8 mouse cellular contexts compared by ENCODE assay signal in genomic region chr10:127674794-127675522, GRCm38 (mm10). TPM values are rescaled to one million over a fixed set of nuclear protein-coding genes. Genes with fewer than 3 reads are reported as not detected.
A peak's percentile ranks its signal among the peaks of the same experiment; 100 is the strongest.
DNase-seq lines count a peak whose midpoint lies in the region; ATAC-seq and TF ChIP-seq lines count a peak whose summit lies in the region.

No protein-coding gene starts in this region.

- H3K36me3 ChIP-seq in intestine, embryonic 14.5 days (ENCODE audit: control insufficient read depth, insufficient read depth, low read length), result no peaks in the 10 kb centered on the region
- no peaks in the 10 kb centered on the region for H3K36me3 ChIP-seq in intestine, embryonic 15.5 days
- no peaks in the 10 kb centered on the region for H3K36me3 ChIP-seq in hindbrain, postnatal 0 days (ENCODE audit: insufficient read depth, low read length)
- no peaks in the 10 kb centered on the region for H3K36me3 ChIP-seq in midbrain, embryonic 16.5 days (ENCODE audit: control insufficient read depth, insufficient read depth, low read length)

- no peak overlapping the region for H3K4me2 ChIP-seq in intestine, embryonic 14.5 days (ENCODE audit: low read length)
- no peak overlapping the region; the same call in 1 of the 2 replicates for H3K4me2 ChIP-seq in intestine, embryonic 15.5 days (replicated peaks)
- H3K4me2 ChIP-seq in hindbrain, postnatal 0 days (ENCODE audit: low read depth, low read length), result no peak overlapping the region
- no peak overlapping the region for H3K4me2 ChIP-seq in midbrain, embryonic 16.5 days (ENCODE audit: low read length)

- H3K27ac ChIP-seq in intestine, embryonic 14.5 days (ENCODE audit: low read depth), result no peak overlapping the region
- H3K27ac ChIP-seq in intestine, embryonic 15.5 days, result no peak overlapping the region
- H3K27ac ChIP-seq in hindbrain, postnatal 0 days, result 0 out of 2 replicates have a peak overlapping the region, but pooled peaks have one; percentile 8
- H3K27ac ChIP-seq in midbrain, embryonic 16.5 days (ENCODE audit: low read length), result peak overlapping the region; percentile 22; the same call in 1 of the 2 replicates

- intact Hi-C loops in left cerebral cortex, postnatal 14 days (cut with DNase I), result loop anchor here (5.0 to 10.0 kb wide), 4 partner anchors 33 to 330 kb away; partner anchors contain the start of genes Hsd17b6 and Stat6

- H3K9me3 ChIP-seq in intestine, embryonic 14.5 days (ENCODE audit: control insufficient read depth, low read length), result no peaks in the 10 kb centered on the region
- no peaks in the 10 kb centered on the region for H3K9me3 ChIP-seq in intestine, embryonic 15.5 days
- H3K9me3 ChIP-seq in hindbrain, postnatal 0 days (ENCODE audit: low read length), result no peaks in the 10 kb centered on the region
- H3K9me3 ChIP-seq in midbrain, embryonic 16.5 days (replicated peaks; ENCODE audit: control insufficient read depth, low read length, poor library complexity, severe bottlenecking), result no peaks in the 10 kb centered on the region

- no peak overlapping the region for H3K4me3 ChIP-seq in intestine, embryonic 14.5 days (ENCODE audit: low read depth, low read length)
- H3K4me3 ChIP-seq in intestine, embryonic 15.5 days (replicated peaks), result no peak overlapping the region
- H3K4me3 ChIP-seq in hindbrain, postnatal 0 days (ENCODE audit: low read length), result no peak overlapping the region
- no peak overlapping the region for H3K4me3 ChIP-seq in midbrain, embryonic 16.5 days (ENCODE audit: low read depth, low read length)

- DNase-seq in intestine, embryonic 14.5 days (ENCODE audit: low spot score), result peak; percentile 69
- DNase-seq in cerebellum, adult 18-20 months, result peak; percentile 92 to 94
- peak; percentile 83 for DNase-seq in forelimb bud, embryonic 11.5 days (ENCODE audit: low read depth, low spot score)
- peak; percentile 93 for DNase-seq in hindbrain, postnatal 0 days (ENCODE audit: low spot score)
- DNase-seq in left cerebral cortex, postnatal 14 days (ENCODE audit: low spot score in 2 of 2), result peak; percentile 97 to 99
- peak; percentile 69 to 85 for DNase-seq in spleen, postnatal 10 days (ENCODE audit: low spot score in 2 of 2)

- no peak overlapping the region for H3K9ac ChIP-seq in intestine, embryonic 14.5 days (ENCODE audit: low read length)
- no peak overlapping the region for H3K9ac ChIP-seq in intestine, embryonic 15.5 days
- no peak overlapping the region for H3K9ac ChIP-seq in hindbrain, postnatal 0 days (replicated peaks; ENCODE audit: low read length)
- no peak overlapping the region for H3K9ac ChIP-seq in midbrain, embryonic 16.5 days (ENCODE audit: low read depth, low read length)

- ATAC-seq in intestine, embryonic 14.5 days (replicated peaks; ENCODE audit: low FRiP score, low TSS enrichment, low read depth), result no peak
- no peak for ATAC-seq in intestine, embryonic 15.5 days
- peak; percentile 56 for ATAC-seq in hindbrain, postnatal 0 days
- no peak for ATAC-seq in midbrain, embryonic 16.5 days

- H3K4me1 ChIP-seq in intestine, embryonic 14.5 days (replicated peaks; ENCODE audit: control insufficient read depth, insufficient read depth, low read length), result 0 out of 2 replicates have a peak, but pooled peaks cover 3% of the 10 kb centered on the region
- peaks cover 10% of the 10 kb centered on the region for H3K4me1 ChIP-seq in intestine, embryonic 15.5 days (replicated peaks)
- H3K4me1 ChIP-seq in hindbrain, postnatal 0 days (ENCODE audit: insufficient read depth, low read length), result no peaks in the 10 kb centered on the region; the same call in 1 of the 2 replicates
- H3K4me1 ChIP-seq in midbrain, embryonic 16.5 days (ENCODE audit: control insufficient read depth, insufficient read depth, low read length), result peaks cover 12% of the 10 kb centered on the region

- TF ChIP-seq CTCF in hindbrain, postnatal 0 days (IDR thresholded peaks at IDR 0.05; ENCODE audit: low read depth), result peak; percentile 99

- H3K27me3 ChIP-seq in intestine, embryonic 14.5 days (replicated peaks; ENCODE audit: control insufficient read depth, insufficient read depth, low read length), result no peaks in the 10 kb centered on the region
- H3K27me3 ChIP-seq in intestine, embryonic 15.5 days (replicated peaks), result no peaks in the 10 kb centered on the region
- no peaks in the 10 kb centered on the region for H3K27me3 ChIP-seq in hindbrain, postnatal 0 days (ENCODE audit: insufficient read depth, low read length)
- H3K27me3 ChIP-seq in midbrain, embryonic 16.5 days (ENCODE audit: control insufficient read depth, insufficient read depth, low read depth, low read length), result no peaks in the 10 kb centered on the region

- WGBS in intestine, embryonic 14.5 days, result 88% methylated on average over 8 of the region's 8 CpGs
- WGBS in intestine, embryonic 15.5 days, result 83% methylated on average over 8 of the region's 8 CpGs
- WGBS in hindbrain, postnatal 0 days, result 84% methylated on average over 8 of the region's 8 CpGs
- 85% methylated on average over 8 of the region's 8 CpGs for WGBS in midbrain, embryonic 16.5 days

RNA-seq across cellular contexts. Expression of gene Nab2, which starts 6.6 kb away (rescaled TPM):
- 7.4 and 7.5 TPM in 2 replicates for polyA plus RNA-seq in intestine, embryonic 14.5 days (2014; fragmentation: Nextera tagmentation; extraction: Ambion mirVana)
- polyA plus RNA-seq in intestine, embryonic 15.5 days (2015; fragmentation: Nextera tagmentation; extraction: Ambion mirVana), result 8.3 and 8.7 TPM in 2 replicates
- total RNA-seq in hindbrain, postnatal 0 days (2014; rRNA removed), result 3.5 and 4.1 TPM in 2 replicates
- polyA plus RNA-seq in hindbrain, postnatal 0 days (2015; fragmentation: Nextera tagmentation; extraction: Ambion mirVana), result 1.1 and 1.6 TPM in 2 replicates
- total RNA-seq in left cerebral cortex, postnatal 14 days (2021), result 10 to 100 TPM; 35.2 to 40.7 TPM
- polyA plus RNA-seq in midbrain, embryonic 16.5 days (2015; fragmentation: Nextera tagmentation; extraction: Ambion mirVana), result 1.6 and 2.1 TPM in 2 replicates

RNA-seq across cellular contexts. Expression of gene Nemp1, which starts 8.3 kb away (rescaled TPM):
- 8.8 and 8.9 TPM in 2 replicates for polyA plus RNA-seq in intestine, embryonic 14.5 days (2014; fragmentation: Nextera tagmentation; extraction: Ambion mirVana)
- 5.7 and 6.9 TPM in 2 replicates for polyA plus RNA-seq in intestine, embryonic 15.5 days (2015; fragmentation: Nextera tagmentation; extraction: Ambion mirVana)
- 2.8 and 4.1 TPM in 2 replicates for total RNA-seq in hindbrain, postnatal 0 days (2014; rRNA removed)
- 2.2 and 3.0 TPM in 2 replicates for polyA plus RNA-seq in hindbrain, postnatal 0 days (2015; fragmentation: Nextera tagmentation; extraction: Ambion mirVana)
- total RNA-seq in left cerebral cortex, postnatal 14 days (2021), result 1 to 10 TPM; 3.9 to 4.6 TPM
- 3.2 TPM in 2 replicates for polyA plus RNA-seq in midbrain, embryonic 16.5 days (2015; fragmentation: Nextera tagmentation; extraction: Ambion mirVana)

RNA-seq across cellular contexts. Expression of gene Myo1a, which starts 30.0 kb away (rescaled TPM):
- 11.5 and 15.3 TPM in 2 replicates for polyA plus RNA-seq in intestine, embryonic 14.5 days (2014; fragmentation: Nextera tagmentation; extraction: Ambion mirVana)
- polyA plus RNA-seq in intestine, embryonic 15.5 days (2015; fragmentation: Nextera tagmentation; extraction: Ambion mirVana), result 33.8 and 36.7 TPM in 2 replicates
- total RNA-seq in hindbrain, postnatal 0 days (2014; rRNA removed), result 0.21 and 0.36 TPM in 2 replicates
- polyA plus RNA-seq in hindbrain, postnatal 0 days (2015; fragmentation: Nextera tagmentation; extraction: Ambion mirVana), result 0.50 and 0.53 TPM in 2 replicates
- under 1 TPM; 0.21 to 0.51 TPM for total RNA-seq in left cerebral cortex, postnatal 14 days (2021)
- polyA plus RNA-seq in midbrain, embryonic 16.5 days (2015; fragmentation: Nextera tagmentation; extraction: Ambion mirVana), result 0.60 and 0.93 TPM in 2 replicates

RNA-seq across cellular contexts. Expression of gene Stat6, which starts 32.2 kb away (rescaled TPM):
- 28.5 and 29.4 TPM in 2 replicates for polyA plus RNA-seq in intestine, embryonic 14.5 days (2014; fragmentation: Nextera tagmentation; extraction: Ambion mirVana)
- 37.7 and 39.9 TPM in 2 replicates for polyA plus RNA-seq in intestine, embryonic 15.5 days (2015; fragmentation: Nextera tagmentation; extraction: Ambion mirVana)
- total RNA-seq in hindbrain, postnatal 0 days (2014; rRNA removed), result 5.3 and 9.5 TPM in 2 replicates
- polyA plus RNA-seq in hindbrain, postnatal 0 days (2015; fragmentation: Nextera tagmentation; extraction: Ambion mirVana), result 4.7 and 5.3 TPM in 2 replicates
- 1 to 10 TPM; 8.6 to 10.0 TPM for total RNA-seq in left cerebral cortex, postnatal 14 days (2021)
- 4.4 and 5.4 TPM in 2 replicates for polyA plus RNA-seq in midbrain, embryonic 16.5 days (2015; fragmentation: Nextera tagmentation; extraction: Ambion mirVana)

RNA-seq across cellular contexts. Expression of gene Tac2, which starts 49.3 kb away (rescaled TPM):
- polyA plus RNA-seq in intestine, embryonic 14.5 days (2014; fragmentation: Nextera tagmentation; extraction: Ambion mirVana), result 5.3 and 8.3 TPM in 2 replicates
- polyA plus RNA-seq in intestine, embryonic 15.5 days (2015; fragmentation: Nextera tagmentation; extraction: Ambion mirVana), result 2.3 and 4.1 TPM in 2 replicates
- total RNA-seq in hindbrain, postnatal 0 days (2014; rRNA removed), result 2.3 and 5.4 TPM in 2 replicates
- 5.6 and 6.7 TPM in 2 replicates for polyA plus RNA-seq in hindbrain, postnatal 0 days (2015; fragmentation: Nextera tagmentation; extraction: Ambion mirVana)
- 10 to 100 TPM; 15.3 to 21.0 TPM for total RNA-seq in left cerebral cortex, postnatal 14 days (2021)
- 0.34 and 1.2 TPM in 2 replicates for polyA plus RNA-seq in midbrain, embryonic 16.5 days (2015; fragmentation: Nextera tagmentation; extraction: Ambion mirVana)

Comparison
In these comparisons a context has a peak if more than half of its experiments do, and no peak if none do; other contexts are left out.
1. H3K27ac ChIP-seq: peak in hindbrain, postnatal 0 days (single experiment) and midbrain, embryonic 16.5 days (single experiment); none in intestine, embryonic 14.5 days (single experiment) and intestine, embryonic 15.5 days (single experiment).
2. Peak in every context shown above with its lines, with median percentiles within 50 percentile points of each other: DNase-seq.